Mouse (Mus musculus) ovary, postnatal 36 days (tissue): ENCODE measurements around the gene Camk2d.

Experiments used
- DNase-seq: peaks from one replicate; pipeline ENCODE4 v3.0.0; 2022; ENCODE audit warnings: low spot score, mixed read lengths

Camk2d gene

DNA sequence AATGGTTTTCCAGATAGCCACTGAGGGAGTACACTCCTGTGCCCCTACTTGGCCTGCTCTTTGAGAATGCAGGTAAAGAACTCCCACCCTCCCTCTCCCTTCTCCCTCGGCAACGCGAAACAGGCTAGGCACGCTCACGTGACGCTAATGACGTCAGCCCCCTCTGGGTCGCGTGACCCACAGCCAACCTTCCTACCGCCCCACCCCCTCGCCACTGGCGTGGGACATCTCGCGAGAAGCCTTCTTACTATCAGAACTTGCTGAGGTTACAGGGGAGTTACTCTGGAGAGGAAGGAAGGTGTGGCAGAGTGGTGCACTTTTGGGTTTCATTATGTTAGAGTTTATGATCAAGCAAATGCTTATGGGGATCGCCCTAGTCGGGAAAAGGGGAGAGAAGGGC lies at the start of gene Camk2d:
Gene Camk2d (plus strand): TSS at position 217 of the 400 bp plus-strand sequence.
- peak; percentile 96 for DNase-seq

DNA sequence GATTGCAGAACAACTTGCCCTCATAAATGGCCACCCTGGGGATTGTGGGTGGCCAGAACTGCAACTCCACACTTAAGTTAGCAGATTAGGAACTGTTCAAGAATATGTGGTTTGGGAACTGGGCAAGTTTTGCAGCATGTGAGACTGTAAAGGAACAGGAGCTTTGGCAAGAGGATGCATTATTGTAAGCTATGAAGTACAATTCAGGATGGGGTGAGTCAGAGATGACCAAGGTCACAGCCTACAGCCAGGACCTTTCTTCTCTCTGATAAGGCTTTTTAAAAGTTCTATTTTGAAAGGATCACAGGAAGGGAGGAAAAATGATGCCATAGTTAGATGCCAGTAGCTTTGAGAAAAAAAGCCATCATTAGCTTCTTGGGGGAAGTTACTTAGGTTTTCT lies 48.2 kb upstream of the Camk2d start:
- no peak for DNase-seq

GRCm38 (mm10) chr3:126563646-126564045 lies 32.5 kb upstream of the Camk2d start:
- no peak for DNase-seq

GRCm38 (mm10) chr3:126570628-126571027 lies 25.5 kb upstream of the Camk2d start:
- DNase-seq = no peak

DNA sequence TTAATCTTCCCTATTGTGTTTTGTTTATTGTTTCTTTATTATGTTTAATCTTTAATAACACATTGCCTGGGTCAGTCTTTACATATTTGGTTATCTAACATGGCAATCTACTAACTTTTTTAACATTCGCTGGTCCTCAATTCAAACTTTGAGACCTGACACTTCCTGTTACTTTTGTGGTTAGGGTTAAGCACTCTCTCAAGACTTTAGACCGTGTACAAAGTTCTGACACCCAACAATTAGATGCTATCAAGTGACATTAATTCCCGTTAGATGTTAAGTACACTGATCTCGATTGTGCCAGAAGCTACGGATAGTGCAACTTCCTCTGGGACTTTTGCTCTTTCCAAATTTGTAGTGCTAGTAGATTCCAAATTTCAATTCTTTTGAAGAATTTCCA lies 23.2 kb upstream of the Camk2d start:
- no peak for DNase-seq

DNA sequence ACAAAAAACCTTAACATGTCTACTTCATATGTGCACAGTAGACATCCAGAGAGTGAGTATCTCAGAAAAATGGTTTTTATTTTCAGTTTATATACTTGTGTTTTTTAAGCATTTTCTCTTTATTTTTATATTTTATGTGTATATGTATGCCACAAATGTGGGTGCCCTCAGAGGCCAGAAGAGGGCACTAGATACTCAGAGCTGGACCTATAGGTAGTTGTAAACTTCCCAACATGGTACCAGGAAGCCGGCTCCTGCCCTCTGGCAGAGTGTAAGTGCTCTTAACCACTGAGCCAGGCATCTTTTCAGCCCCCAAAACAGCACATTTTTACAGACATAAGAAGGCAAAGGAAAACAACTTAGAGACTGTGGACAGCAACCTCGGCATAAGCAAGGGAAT lies 20.2 kb upstream of the Camk2d start:
- no peak for DNase-seq

DNA sequence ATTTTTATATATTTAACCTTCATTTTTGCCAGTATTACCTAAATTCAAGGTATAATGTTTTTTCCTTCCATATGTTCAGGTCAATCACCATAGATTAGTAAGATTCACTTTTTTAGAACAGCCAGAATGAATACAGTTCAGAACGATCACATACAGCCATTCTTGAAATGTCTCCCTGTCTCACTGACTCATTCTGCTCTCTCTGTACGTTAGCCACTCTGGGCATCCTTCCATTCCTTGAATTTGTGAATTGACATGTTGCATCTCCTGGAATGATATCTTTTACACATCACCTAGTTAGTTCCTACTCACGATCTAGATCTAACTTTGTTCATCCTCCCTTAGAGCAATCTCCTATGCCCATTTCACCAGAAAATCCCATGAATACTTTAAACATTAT lies 10.0 kb upstream of the Camk2d start:
- DNase-seq = no peak

DNA sequence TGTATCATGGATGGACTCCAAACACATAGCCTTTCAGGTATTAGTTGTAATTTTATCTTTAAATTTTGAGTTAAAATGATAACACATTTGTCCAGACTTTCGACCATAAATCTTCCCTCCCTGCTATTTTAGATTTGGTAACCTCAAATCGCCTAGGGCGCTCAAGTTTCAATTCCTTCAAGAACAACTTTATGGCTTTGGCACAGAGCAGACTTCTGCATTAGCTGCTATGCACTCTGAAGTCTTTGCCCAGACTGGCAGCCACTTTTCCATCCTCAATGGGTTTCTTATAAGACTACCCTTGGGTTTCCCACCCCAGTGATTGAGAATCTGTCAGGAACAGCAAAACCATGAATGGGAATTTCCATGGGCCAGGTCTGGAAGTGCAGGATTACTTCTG lies 8.6 kb upstream of the Camk2d start:
- no peak for DNase-seq

GRCm38 (mm10) chr3:126589556-126589955 lies 6.5 kb upstream of the Camk2d start:
- no peak for DNase-seq

DNA sequence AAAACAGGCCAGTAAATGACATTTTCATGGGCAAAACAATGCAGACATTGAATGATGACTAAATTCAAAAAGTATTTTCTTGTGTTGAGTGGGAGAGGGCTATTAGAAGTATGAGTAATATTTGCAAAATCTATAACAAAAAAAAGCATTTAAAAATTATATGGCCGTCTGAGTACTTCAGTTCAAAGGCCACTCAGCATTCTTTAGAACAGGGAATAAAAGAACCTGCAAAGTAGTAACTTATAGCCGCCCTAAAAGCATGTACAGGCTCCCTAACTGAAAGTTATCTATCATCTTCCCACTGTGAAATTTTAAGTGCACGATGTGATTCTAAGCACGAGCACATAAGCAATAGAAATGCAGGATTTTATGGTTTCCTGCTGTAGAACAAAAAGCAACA lies 646 bp upstream of the Camk2d start:
- DNase-seq = no peak

DNA sequence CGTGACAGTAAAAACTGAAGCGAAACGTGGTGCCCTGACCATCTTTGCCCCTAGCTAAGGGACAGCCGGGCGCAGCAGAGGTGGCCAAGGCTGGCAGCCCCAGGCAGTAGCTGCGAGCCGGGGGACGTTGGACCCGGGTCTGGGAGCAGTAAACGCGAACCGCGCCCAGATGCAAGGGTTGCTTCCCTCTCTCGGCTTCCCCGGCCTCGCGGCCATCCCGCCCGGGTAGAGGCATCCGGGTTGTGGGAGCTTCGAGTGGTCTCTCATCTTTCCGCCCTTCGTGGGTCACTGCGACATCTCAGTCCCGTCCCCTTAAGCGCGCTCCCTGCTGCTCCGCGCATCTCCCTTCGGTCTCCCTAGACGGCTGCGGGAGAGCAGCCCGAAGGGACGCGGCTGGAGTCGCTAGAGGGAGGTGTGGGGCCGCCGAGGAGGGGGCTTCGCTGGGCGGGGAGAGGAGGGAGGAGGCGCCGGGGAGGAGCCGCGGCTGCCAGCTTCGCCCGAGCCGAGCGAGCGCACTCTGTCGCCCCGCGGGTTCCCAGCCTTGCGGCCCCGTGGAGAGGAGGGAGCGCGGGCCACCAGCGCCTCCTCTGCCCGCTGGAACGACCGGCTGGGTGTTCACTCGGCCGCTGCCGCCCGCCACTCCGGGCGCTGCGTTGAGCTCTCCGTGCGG lies 524 bp downstream of the Camk2d start:
- DNase-seq = peak; percentile 92

DNA sequence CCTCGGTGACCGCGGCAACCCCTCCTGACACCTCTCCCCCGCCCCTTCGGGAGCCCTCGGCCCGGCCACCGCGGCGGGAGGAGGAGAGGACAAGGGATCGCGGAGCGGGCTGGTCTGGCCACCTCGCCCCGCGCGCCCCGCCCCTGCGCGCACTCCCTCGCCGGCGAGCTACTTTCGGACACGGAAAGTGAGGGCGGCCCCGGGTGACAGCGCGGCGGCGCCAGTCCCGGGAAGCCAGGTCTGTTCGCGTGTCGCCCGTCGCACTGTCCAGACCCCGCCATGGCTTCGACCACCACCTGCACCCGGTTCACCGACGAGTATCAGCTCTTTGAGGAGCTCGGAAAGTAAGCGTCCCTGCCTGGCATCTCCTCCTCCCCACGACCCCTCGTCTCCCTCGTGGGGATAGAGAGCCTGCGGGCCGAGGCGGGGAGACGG lies 1.1 kb downstream of the Camk2d start:
- peak; percentile 83 for DNase-seq

- DNase-seq = no peak
Observed at GRCm38 (mm10) chr3:126597596-126598328, 1.7 kb downstream of the Camk2d start.

GRCm38 (mm10) chr3:126598329-126598676 lies 2.2 kb downstream of the Camk2d start:
- DNase-seq = no peak

DNA sequence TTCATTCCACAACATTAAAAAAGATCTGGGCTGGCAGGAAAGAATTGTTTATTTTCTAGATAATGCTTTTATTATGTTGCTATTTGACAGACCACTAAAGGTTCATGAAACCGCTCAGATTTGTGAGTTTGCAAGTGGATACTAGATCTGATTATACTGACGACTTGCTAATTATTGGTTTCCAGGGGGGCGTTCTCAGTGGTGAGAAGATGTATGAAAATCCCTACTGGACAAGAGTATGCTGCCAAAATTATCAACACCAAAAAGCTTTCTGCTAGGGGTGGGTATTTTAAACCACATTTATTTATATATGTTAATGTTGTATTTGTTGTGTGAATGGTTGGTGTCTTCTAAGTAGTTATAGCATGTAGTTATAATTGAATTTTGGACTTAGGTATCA lies 2.8 kb downstream of the Camk2d start:
- no peak for DNase-seq

DNA sequence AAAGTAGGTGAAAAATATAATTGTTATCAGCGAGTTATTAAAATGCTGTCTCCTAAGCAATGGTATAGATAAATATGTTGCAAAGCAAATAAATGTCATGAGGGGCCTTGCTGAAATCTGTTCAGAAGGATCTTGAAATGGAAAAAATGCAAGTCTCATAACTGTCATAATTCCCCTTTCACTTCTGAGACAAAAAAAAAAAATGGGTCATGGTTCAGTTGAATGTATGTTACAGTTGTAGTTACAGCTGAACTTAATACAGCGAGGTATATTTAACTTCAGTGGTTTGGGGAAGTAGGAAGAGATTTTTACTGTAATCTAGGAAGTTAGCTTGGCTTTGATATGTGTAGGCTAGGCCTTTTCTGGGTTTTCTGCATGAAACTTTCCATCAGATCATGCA lies 3.2 kb downstream of the Camk2d start:
- DNase-seq = no peak

DNA sequence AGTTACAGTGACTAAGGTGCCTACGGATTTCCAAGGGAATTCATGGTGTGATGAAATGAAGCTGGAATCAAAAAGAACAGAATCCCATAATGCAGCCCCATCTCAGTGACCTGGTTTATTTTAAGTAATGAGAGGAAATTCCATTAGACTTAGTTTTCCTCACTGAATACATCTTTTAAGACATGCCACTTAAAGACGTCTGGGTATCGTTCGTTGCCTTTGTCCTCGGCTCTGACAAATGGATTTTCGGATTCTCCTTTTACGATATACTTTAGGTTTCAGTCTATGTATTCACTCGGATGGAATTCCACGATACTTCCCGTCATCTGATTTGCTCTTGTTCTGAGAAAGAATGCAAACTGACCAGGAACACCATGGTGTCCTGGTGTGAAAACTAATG lies 3.8 kb downstream of the Camk2d start:
- DNase-seq = no peak

GRCm38 (mm10) chr3:126602772-126603171 lies 6.7 kb downstream of the Camk2d start:
- DNase-seq = no peak

DNA sequence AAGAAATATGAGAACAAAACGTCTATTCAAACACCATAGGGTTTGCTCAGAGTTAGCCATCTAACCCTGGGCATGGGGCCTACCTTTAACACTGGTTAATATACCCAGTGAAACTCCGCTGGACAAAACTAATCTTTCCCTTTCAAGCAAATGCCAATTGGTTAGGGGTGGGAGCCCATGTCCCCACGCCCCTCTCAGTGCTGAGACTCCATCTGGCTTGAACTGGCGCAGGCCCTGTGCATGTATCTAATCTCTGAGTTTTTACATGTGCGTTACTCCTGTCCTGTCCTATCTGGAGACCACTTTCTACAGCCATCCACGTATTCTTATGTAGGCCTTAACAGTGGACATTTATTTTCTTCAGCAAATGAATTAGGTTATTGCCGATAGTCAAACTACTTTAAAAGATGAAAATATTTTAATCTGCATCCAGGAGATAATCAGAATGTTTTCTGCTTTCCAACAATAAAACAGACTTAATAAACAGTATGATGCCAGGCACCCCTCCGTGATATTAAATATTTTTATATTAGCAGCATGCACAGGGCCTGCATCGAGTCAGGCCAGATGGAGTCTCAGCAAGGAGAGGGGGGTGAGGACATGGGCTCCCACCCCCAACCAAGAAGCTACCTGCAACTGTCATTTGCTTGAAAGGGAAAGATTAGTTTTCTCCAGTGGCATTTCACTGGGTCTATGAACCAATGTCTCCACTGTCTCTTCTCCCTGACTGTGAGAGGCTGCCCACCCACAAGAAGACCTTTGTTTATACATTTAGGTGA lies 8.7 kb downstream of the Camk2d start:
- DNase-seq = no peak

DNA sequence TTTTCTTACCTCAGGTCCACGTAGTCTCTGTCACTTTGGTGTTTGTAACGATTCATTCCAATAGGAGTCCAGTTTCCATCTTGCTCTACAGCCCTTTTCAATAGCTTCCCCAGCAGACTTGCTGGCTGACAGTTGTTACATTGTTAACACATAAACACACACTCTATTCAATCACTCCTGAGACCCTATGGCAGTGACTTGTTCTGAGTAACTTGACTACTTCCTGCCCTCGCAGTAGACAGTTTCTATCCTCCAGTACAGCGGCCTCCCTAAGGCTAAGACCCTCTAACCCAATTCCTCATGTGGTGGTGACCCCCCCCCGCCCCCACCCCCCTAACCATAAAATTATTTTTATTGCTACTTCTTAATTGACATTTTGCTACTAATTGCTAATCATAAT lies 13.2 kb downstream of the Camk2d start:
- DNase-seq = no peak

DNA sequence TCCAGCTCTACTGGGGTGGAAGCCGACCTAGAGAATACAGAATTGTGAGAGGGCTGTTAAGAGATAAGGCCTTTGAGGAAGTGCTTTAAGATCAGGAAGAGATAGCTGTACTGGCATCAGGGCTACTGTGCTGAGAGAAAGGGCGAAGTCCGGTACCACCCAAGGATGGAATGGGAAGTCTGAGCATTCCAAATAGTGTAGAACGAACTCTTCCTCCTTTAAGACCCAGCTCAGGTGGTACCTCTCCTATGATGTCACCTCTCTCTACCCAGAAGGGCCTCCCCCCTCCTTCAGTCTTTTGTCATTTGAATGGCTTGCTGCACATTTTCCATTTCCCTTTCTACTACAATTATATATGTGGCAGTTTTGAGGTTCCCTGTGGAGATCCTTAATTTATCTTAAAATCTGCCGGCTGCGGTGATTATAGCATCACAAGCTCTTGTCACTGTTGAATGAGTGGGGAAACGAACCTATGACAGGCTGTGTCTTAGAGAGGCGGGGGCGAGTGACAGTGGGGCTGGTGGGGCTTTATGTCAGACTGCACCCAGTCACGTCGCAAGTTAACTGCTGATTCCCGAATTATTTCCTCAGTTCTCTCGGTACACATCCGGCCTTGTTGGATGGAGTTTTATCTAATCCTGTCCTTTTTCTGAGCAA lies 13.8 kb downstream of the Camk2d start:
- no peak for DNase-seq

DNA sequence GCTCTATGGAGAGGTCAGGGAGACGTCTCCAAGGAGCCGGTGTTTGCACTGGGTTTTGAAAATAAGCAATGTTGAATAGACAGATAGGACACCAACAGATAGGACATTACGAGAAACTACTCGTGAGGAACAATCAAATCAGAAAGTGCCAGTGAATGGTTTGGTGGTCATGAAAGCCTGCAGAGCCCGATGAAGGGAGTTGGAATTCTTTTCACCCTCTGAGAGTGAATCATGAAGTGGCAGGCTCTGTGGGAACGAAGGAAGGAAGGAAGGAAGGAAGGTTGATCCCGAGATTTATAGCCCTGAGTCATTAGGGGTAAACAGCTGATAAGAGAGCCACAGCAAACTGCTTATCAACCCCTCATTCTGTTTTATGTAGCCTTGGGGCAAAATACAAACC lies 15.5 kb downstream of the Camk2d start:
- DNase-seq = no peak
